Mouse (Mus musculus): Measurements from ENCODE around the gene Tmem196. TPM values are rescaled to one million over a fixed set of nuclear protein-coding genes. Genes with fewer than 3 reads are reported as not detected.

Tmem196 gene
- total RNA-seq (2014; fragmentation: Nextera tagmentation) (not detected in 2 replicates), total RNA-seq (2017) (not detected in 2 replicates)

GRCm38 (mm10) chr12:119945589-119946310 is at the start of gene Tmem196:
TSS of gene Tmem196 (plus strand) at chr12:119945822.
- ATAC-seq (replicated peaks; ENCODE audit: low FRiP score, low TSS enrichment, poor library complexity, severe bottlenecking) = no peak

GRCm38 (mm10) chr12:119946311-119946692 is 680 bp downstream of the Tmem196 start:
- no peak for ATAC-seq (replicated peaks; ENCODE audit: low FRiP score, low TSS enrichment, poor library complexity, severe bottlenecking)

- no peak for ATAC-seq (replicated peaks; ENCODE audit: low FRiP score, low TSS enrichment, poor library complexity, severe bottlenecking)
These were observed 11.4 kb downstream of the Tmem196 start for GRCm38 (mm10) chr12:119957041-119957440.

- ATAC-seq (replicated peaks; ENCODE audit: low FRiP score, low TSS enrichment, poor library complexity, severe bottlenecking) = no peak
These were observed 15.1 kb downstream of the Tmem196 start for GRCm38 (mm10) chr12:119960730-119961129.

DNA sequence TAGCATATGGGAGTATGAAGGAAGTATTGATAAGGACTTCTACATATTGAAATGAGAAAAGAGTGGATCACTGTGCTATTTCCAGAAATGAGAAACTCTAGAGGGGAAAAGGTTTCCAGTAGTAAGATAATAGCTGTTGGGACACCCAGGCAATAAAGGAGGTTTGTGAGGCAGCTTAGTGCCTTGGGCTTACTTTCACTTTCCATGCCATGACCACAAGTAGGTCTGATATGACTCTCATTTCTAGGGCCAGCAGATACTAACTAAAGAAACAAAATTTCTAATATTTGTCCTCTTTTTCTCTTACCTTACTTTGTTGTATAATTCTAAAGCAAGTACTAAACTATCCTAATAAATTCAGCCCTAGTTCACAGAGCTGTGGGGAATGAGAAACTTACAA is 19.8 kb downstream of the Tmem196 start:
- no peak for ATAC-seq (replicated peaks; ENCODE audit: low FRiP score, low TSS enrichment, poor library complexity, severe bottlenecking)

DNA sequence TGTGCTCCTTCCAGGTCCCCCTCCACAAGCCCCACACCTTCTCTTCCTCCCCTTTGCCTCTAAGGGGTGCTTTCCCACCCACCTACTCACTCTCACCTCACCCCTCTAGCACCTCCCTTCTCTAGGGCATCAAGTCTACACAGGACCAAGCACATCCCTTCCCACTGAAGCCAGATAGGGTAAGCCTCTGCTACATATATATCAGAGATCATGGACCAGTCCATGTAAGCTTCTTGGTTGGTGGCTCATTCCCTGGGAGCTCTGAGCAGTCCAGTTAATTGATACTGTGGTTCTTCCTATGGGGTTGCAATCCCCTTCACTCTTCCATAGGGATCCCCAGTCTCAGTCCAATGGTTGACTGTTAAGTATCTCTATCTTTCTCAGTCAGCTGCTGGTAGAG is 24.4 kb downstream of the Tmem196 start:
- no peak for ATAC-seq (replicated peaks; ENCODE audit: low FRiP score, low TSS enrichment, poor library complexity, severe bottlenecking)

DNA sequence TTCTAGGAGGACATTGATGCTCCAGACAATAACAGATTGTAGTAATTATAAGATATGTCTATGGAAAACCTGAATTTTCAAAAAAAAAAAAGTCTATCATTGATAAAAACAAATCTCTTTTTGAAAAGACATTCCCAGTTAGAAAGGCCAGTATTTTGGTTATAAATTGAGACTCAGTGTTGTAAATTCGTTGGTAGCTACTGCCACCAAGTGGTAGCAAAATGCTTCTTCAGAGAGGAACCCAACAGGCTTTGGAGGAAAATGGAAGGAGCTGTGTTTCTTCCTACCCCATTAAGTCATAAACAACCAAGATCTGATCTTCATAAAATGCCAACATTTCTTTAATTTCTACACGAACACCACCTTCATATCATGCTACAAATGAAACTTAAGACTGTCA is 36.1 kb downstream of the Tmem196 start:
- ATAC-seq (replicated peaks; ENCODE audit: low FRiP score, low TSS enrichment, poor library complexity, severe bottlenecking) = peak; percentile 82

DNA sequence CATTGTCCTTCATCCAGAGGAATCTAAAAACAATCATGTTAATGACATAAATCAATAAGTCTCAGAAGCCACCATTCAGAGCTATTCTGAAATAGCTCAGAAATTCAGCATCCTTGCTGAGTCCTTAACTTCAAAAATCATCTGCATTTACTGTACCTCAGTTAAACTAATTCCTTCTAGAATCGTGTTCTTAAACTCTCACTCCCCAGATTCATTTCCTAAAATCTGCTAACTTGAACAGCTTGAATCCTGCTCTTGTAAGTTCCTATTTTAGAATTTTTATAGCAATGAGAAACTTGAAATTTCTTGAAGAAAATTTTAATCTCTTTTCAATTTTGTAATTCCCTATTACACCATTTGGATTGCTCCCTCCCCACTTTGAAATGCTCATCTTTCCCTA is 52.6 kb downstream of the Tmem196 start:
- ATAC-seq (replicated peaks; ENCODE audit: low FRiP score, low TSS enrichment, poor library complexity, severe bottlenecking) = no peak

- no peak for ATAC-seq (replicated peaks; ENCODE audit: low FRiP score, low TSS enrichment, poor library complexity, severe bottlenecking)
These were observed 58.7 kb downstream of the Tmem196 start for GRCm38 (mm10) chr12:120004280-120004679.

DNA sequence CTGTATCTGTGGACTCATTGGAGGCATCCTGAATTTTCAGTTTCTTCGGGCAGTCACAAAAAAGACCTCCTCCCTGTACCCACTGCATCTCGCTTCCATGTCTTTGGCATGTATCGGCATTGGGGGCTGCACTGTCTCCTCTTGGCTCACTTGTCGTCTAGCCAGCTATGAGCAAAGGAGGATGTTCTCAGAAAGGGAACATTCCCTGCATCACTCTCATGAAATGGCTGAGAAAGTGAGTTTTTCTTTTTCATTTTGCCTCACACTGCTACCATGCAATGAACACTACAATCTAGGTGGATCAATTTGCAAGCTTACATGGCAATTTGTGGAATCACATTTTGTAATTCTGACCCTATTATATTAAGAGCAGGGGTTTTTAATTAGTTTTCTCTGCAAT is 69.1 kb downstream of the Tmem196 start:
- ATAC-seq (replicated peaks; ENCODE audit: low FRiP score, low TSS enrichment, poor library complexity, severe bottlenecking) = no peak

DNA sequence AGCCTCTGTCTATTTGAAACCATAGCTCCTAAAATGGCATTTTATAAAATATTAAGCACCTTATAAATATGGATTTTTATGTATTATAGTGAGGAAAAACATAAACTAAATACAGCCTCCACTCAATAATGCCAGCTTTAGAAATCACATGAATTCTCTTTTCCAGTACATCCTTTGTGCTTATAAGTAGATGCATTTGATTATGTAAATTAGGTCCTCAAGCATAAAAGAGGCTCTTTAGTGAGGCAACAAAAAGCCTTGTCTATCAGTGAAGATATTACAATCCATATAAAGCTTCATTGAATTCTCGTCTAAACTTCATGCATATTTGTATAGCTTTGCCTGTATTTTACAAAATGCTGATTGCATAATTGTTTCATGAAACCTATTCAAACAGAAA is 69.6 kb downstream of the Tmem196 start:
- ATAC-seq (replicated peaks; ENCODE audit: low FRiP score, low TSS enrichment, poor library complexity, severe bottlenecking) = no peak

- ATAC-seq (replicated peaks; ENCODE audit: low FRiP score, low TSS enrichment, poor library complexity, severe bottlenecking) = peak; percentile 90
These were observed 82.7 kb downstream of the Tmem196 start for GRCm38 (mm10) chr12:120028089-120028959.

Measured in megakaryocyte-erythroid progenitor cell, adult 5-6 weeks (primary cell).